Mouse (Mus musculus) G1E (cell line): Measurements from ENCODE around the gene Col3a1.

ENCODE experiments used
- CTCF ChIP-seq: IDR thresholded peaks from 2 replicates; pipeline ENCODE4 v1.5.1; 2012; ENCODE audit warnings: low read depth, low read length, inconsistent platforms, mixed read lengths
- GATA1 ChIP-seq: IDR thresholded peaks from 2 replicates; pipeline ENCODE4 v1.6.1; 2012; ENCODE audit warnings: borderline replicate concordance, low read length, inconsistent platforms, mixed read lengths
- GATA2 ChIP-seq: IDR thresholded peaks from 2 replicates; pipeline ENCODE4 v1.6.1; 2012; ENCODE audit warnings: low read depth, low read length, inconsistent platforms, borderline replicate concordance
- POLR2AphosphoS5 ChIP-seq: IDR thresholded peaks from 2 replicates; pipeline ENCODE4 v1.6.1; 2012; ENCODE audit warnings: low read depth, low read length, inconsistent platforms; ENCODE audit not compliant: insufficient replicate concordance

- TF ChIP-seq CTCF (no peak), GATA2 (no peak), POLR2AphosphoS5 (no peak), GATA1 (no peak)
Measured at GRCm38 (mm10) chr1:45381866-45382265, 70.5 kb downstream of the Col3a1 start.
